Comparison of ENCODE assay signal across 9 mouse cellular contexts in the genomic region with DNA sequence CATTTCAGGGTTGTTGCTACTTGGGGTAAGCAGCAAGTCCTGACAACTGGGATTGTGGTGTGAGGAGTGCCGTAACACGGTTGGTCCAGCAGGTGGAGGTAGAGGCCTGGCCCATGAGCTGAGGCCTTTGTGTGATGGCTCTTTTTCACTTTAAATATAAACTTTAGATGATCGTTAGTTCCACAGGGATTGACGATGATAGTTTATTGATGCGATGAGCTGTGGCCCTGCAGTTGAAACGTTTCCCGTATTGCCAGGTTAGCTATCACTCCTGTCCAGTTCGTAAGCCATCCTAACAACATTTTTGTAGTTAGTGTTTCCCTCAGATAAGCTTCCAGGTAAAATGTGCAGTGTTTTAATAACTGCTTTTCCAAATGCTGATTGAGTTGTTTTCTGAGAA. TPM values are rescaled to one million over a fixed set of nuclear protein-coding genes. Genes with fewer than 3 reads are reported as not detected.
DNase-seq lines count a peak whose midpoint lies in the region; ATAC-seq lines count a peak whose summit lies in the region.
"Had no signal": no experiment of that assay in that cellular context is flagged by ENCODE, and none has a peak within 500 bp of the region (broad histone marks: within the 10 kb centered on the region; RNA-seq: fewer than 3 reads in every experiment).

No protein-coding gene starts in this region.

- H3K4me1 ChIP-seq in midbrain, embryonic 11.5 days (ENCODE audit: control insufficient read depth, insufficient read depth, low read length) = no peaks in the 10 kb centered on the region
- no peaks in the 10 kb centered on the region for H3K4me1 ChIP-seq in midbrain, embryonic 15.5 days
- no peaks in the 10 kb centered on the region for H3K4me1 ChIP-seq in embryonic facial prominence, embryonic 14.5 days (ENCODE audit: control insufficient read depth, insufficient read depth, low read length)
- H3K4me1 ChIP-seq: embryonic facial prominence, embryonic 13.5 days had no signal

- H3K27ac ChIP-seq in midbrain, embryonic 11.5 days (ENCODE audit: low read depth, low read length) = no peak overlapping the region
- H3K27ac ChIP-seq in midbrain, embryonic 15.5 days = no peak overlapping the region
- no peak overlapping the region for H3K27ac ChIP-seq in embryonic facial prominence, embryonic 14.5 days (replicated peaks; ENCODE audit: low read depth, low read length)
- H3K27ac ChIP-seq: embryonic facial prominence, embryonic 13.5 days had no signal

- H3K4me3 ChIP-seq in midbrain, embryonic 11.5 days (ENCODE audit: low read depth, low read length) = no peak overlapping the region
- no peak overlapping the region for H3K4me3 ChIP-seq in midbrain, embryonic 15.5 days
- H3K4me3 ChIP-seq in embryonic facial prominence, embryonic 14.5 days (ENCODE audit: low read depth, low read length) = no peak overlapping the region
- H3K4me3 ChIP-seq: embryonic facial prominence, embryonic 13.5 days had no signal

- no peaks in the 10 kb centered on the region for H3K9me3 ChIP-seq in midbrain, embryonic 11.5 days (ENCODE audit: control insufficient read depth, low read length)
- no peaks in the 10 kb centered on the region for H3K9me3 ChIP-seq in midbrain, embryonic 15.5 days
- H3K9me3 ChIP-seq in embryonic facial prominence, embryonic 14.5 days (ENCODE audit: control insufficient read depth, low read length) = no peaks in the 10 kb centered on the region
- H3K9me3 ChIP-seq: embryonic facial prominence, embryonic 13.5 days had no signal

- 79% methylated on average over 8 of the region's 8 CpGs for WGBS in midbrain, embryonic 11.5 days
- WGBS in midbrain, embryonic 15.5 days = 78% methylated on average over 8 of the region's 8 CpGs
- WGBS in embryonic facial prominence, embryonic 14.5 days = 75% methylated on average over 8 of the region's 8 CpGs

- H3K9ac ChIP-seq in midbrain, embryonic 11.5 days (ENCODE audit: low read length) = no peak overlapping the region
- no peak overlapping the region for H3K9ac ChIP-seq in midbrain, embryonic 15.5 days
- H3K9ac ChIP-seq in embryonic facial prominence, embryonic 14.5 days (ENCODE audit: low read depth, low read length) = no peak overlapping the region
- H3K9ac ChIP-seq: embryonic facial prominence, embryonic 13.5 days had no signal

- H3K36me3 ChIP-seq in midbrain, embryonic 11.5 days (ENCODE audit: control insufficient read depth, insufficient read depth, low read length) = no peaks in the 10 kb centered on the region; the same call in 1 of the 2 replicates
- H3K36me3 ChIP-seq in midbrain, embryonic 15.5 days (replicated peaks) = 0 out of 2 replicates have a peak, but pooled peaks cover 3% of the 10 kb centered on the region
- peaks cover 36% of the 10 kb centered on the region for H3K36me3 ChIP-seq in embryonic facial prominence, embryonic 14.5 days (ENCODE audit: control insufficient read depth, insufficient read depth, low read length)

- H3K4me2 ChIP-seq in midbrain, embryonic 11.5 days = no peak overlapping the region
- H3K4me2 ChIP-seq in midbrain, embryonic 15.5 days = no peak overlapping the region
- no peak overlapping the region for H3K4me2 ChIP-seq in embryonic facial prominence, embryonic 14.5 days (ENCODE audit: low read depth, low read length)
- H3K4me2 ChIP-seq: embryonic facial prominence, embryonic 13.5 days had no signal

- ATAC-seq in midbrain, embryonic 11.5 days (ENCODE audit: low FRiP score) = peak; percentile 74
- no peak for ATAC-seq in midbrain, embryonic 15.5 days (replicated peaks)
- ATAC-seq in embryonic facial prominence, embryonic 14.5 days (ENCODE audit: low read depth) = no peak
- ATAC-seq in megakaryocyte, adult 5-6 weeks (ENCODE audit: poor library complexity, severe bottlenecking) = peak; percentile 95

- intact Hi-C loops in heart, postnatal 36 days (cut with DNase I) = loop anchor here (2.0 to 5.0 kb wide), 3 partner anchors 170 to 273 kb away; a partner anchor contains a TSS

- peak; percentile 91 for DNase-seq in midbrain, embryonic 11.5 days (ENCODE audit: low spot score, missing footprints)
- peak; percentile 71 for DNase-seq in adrenal gland, postnatal 14 days
- DNase-seq in embryonic facial prominence, embryonic 14.5 days (ENCODE audit: low spot score) = peak; percentile 42
- peak; percentile 67 to 68 for DNase-seq in heart, postnatal 36 days
- DNase-seq in layer of hippocampus, adult 9-10 months (ENCODE audit: low spot score) = peak; percentile 39
- DNase-seq in spleen, postnatal 4 days (ENCODE audit: low spot score in 2 of 2) = peak; percentile 75 to 85

- no peaks in the 10 kb centered on the region for H3K27me3 ChIP-seq in midbrain, embryonic 11.5 days (ENCODE audit: control insufficient read depth, insufficient read depth, low read length)
- H3K27me3 ChIP-seq in midbrain, embryonic 15.5 days (replicated peaks) = no peaks in the 10 kb centered on the region
- no peaks in the 10 kb centered on the region for H3K27me3 ChIP-seq in embryonic facial prominence, embryonic 14.5 days (replicated peaks; ENCODE audit: control insufficient read depth, insufficient read depth, low read length)
- H3K27me3 ChIP-seq: embryonic facial prominence, embryonic 13.5 days had no signal

RNA-seq across cellular contexts. Expression of a gene that starts 46.4 kb away (rescaled TPM):
- 10.0 and 11.5 TPM in 2 replicates for polyA plus RNA-seq in midbrain, embryonic 11.5 days (2014; fragmentation: Nextera tagmentation; extraction: Ambion mirVana)
- polyA plus RNA-seq in midbrain, embryonic 15.5 days (2015; fragmentation: Nextera tagmentation; extraction: Ambion mirVana) = 8.3 and 8.7 TPM in 2 replicates
- total RNA-seq in adrenal gland, postnatal 14 days (2021) = 11.4 and 11.8 TPM in 2 replicates
- 7.9 and 9.2 TPM in 2 replicates for polyA plus RNA-seq in embryonic facial prominence, embryonic 14.5 days (2014; fragmentation: Nextera tagmentation; extraction: Ambion mirVana)
- 10 to 100 TPM; 14.3 to 17.6 TPM for total RNA-seq in heart, postnatal 36 days (2021)
- total RNA-seq in megakaryocyte, adult 5-6 weeks (2015) = 0.50 and 0.62 TPM in 2 replicates
- total RNA-seq in megakaryocyte, adult 5-6 weeks (2017) = 0.45 and 0.59 TPM in 2 replicates

Comparison
In these comparisons a context has a peak if more than half of its experiments do, and no peak if none do; other contexts are left out.
1. ATAC-seq: peak in midbrain, embryonic 11.5 days (single experiment) and megakaryocyte, adult 5-6 weeks (single experiment); none in midbrain, embryonic 15.5 days (single experiment) and embryonic facial prominence, embryonic 14.5 days (single experiment).
2. DNase-seq: peak in every context shown above with its lines; median percentile 91 in midbrain, embryonic 11.5 days; 80 in spleen, postnatal 4 days; 71 in adrenal gland, postnatal 14 days; 68 in heart, postnatal 36 days; 42 in embryonic facial prominence, embryonic 14.5 days; 39 in layer of hippocampus, adult 9-10 months.